Mouse (Mus musculus): ENCODE data around the gene Tbcd. TPM values are rescaled to one million over a fixed set of nuclear protein-coding genes. Genes with fewer than 3 reads are reported as not detected.
"Not testable (repeated sequence)": the region's sequence is repeated elsewhere in the genome, so short reads cannot be mapped to it uniquely, and the experiment has no call there.

The Tbcd gene
- polyA plus RNA-seq, 1 experiment from 2014 or later: 35.1 TPM

DNA sequence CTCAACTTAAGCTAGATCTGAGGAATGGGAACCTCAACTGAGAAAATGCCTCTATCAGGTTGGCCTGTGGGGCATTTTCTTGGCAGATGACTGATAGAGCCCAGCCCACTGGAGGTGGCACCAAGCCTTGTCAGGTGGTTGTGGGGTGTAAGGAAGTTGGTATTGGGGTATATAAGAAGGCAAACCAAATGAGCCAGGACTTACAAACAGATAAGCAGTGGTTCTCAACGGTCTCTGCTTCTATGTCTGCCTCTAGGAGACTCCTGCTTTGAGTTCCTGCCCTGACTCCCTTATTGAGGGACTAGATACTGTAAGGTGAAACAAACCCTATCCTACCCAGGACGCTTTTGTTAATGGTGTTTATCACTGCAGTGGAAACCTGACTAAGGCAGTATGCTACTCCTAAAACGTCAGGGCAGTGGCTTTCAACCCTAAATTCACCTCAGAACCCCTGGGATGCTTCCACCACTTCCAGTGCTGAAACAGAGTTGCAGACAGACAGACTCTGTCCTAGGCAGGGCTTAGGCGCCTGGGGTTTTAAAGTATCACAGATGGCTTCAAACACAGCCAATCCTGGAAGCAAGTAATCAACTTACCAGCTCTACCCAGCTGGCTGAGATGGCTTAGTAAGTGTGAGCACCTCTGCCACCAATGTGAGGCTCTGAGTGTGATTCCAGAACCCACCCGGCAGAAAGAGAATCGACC is 204.2 kb downstream of the Tbcd start:
- H3K36me3 ChIP-seq (ENCODE audit: control insufficient read depth, insufficient read depth, low read length): no peaks in the 10 kb centered on the region

DNA sequence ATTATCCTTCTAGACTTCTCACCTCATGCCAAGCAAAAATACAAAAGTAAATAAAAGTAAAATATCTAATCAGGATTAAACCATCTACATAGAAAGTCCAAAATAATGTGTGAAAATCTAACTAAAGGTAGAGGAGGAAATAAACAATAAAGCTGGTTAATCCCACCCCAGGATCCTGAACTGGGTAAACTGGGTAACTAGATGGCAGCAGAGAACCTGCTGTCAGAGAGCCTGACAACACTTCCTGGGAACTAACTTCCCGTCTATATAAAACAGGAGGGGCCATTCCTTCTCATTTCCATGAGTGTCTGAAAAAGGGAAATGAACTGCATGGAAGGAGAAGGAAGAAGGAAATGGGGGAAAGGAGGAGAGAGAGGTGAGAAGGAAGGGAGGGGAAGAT is 206.4 kb downstream of the Tbcd start:
- no peaks in the 10 kb centered on the region for H3K9me3 ChIP-seq (ENCODE audit: control insufficient read depth, low read length)
- no peak for ATAC-seq (ENCODE audit: low FRiP score, low TSS enrichment)
- no peak overlapping the region for H3K4me3 ChIP-seq (ENCODE audit: low read length)
- H3K9ac ChIP-seq (ENCODE audit: low read depth, low read length): no peak overlapping the region
- H3K27ac ChIP-seq (ENCODE audit: low read depth, low read length): no peak overlapping the region
- no peaks in the 10 kb centered on the region for H3K27me3 ChIP-seq (ENCODE audit: control insufficient read depth, insufficient read depth, low read length)
- WGBS: 32% methylated on average over 1 of the region's 1 CpGs
- peaks cover 5% of the 10 kb centered on the region; the same call in 1 of the 2 replicates for H3K36me3 ChIP-seq (ENCODE audit: control insufficient read depth, insufficient read depth, low read length)
- H3K4me1 ChIP-seq (ENCODE audit: control insufficient read depth, insufficient read depth, low read length): no peaks in the 10 kb centered on the region
- no peak overlapping the region for H3K4me2 ChIP-seq (replicated peaks; ENCODE audit: low read depth, low read length)

More for the DNA sequence above, 204.2 kb downstream of the Tbcd start:
- 82% methylated on average over 6 of the region's 6 CpGs for whole genome bisulfite sequencing
- Histone ChIP-seq H3K4me1 (ENCODE audit: control insufficient read depth, insufficient read depth, low read length) (no peaks in the 10 kb centered on the region), H3K27ac (ENCODE audit: low read depth, low read length) (no peak overlapping the region), H3K4me2 (replicated peaks; ENCODE audit: low read depth, low read length) (no peak overlapping the region), H3K4me3 (ENCODE audit: low read length) (no peak overlapping the region), H3K9ac (ENCODE audit: low read depth, low read length) (no peak overlapping the region), H3K9me3 (ENCODE audit: control insufficient read depth, low read length) (no peaks in the 10 kb centered on the region), H3K27me3 (ENCODE audit: control insufficient read depth, insufficient read depth, low read length) (no peaks in the 10 kb centered on the region)
- no peak for ATAC-seq (ENCODE audit: low FRiP score, low TSS enrichment)

DNA sequence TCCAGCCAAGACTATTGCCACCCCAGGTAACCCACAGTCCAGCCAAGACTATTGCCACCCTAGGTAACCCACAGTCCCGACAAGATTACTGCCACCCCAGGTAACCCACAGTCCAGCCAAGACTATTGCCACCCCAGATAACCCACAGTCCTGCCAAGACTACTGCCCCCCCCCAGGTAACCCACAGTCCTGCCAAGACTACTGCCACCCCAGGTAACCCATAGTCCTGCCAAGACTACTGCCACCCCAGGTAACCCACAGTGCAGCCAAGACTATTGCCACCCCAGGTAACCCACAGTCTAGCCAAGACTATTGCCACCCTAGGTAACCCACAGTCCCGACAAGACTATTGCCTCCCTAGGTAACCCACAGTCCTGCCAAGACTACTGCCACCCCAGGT is 208.9 kb downstream of the Tbcd start:
- WGBS: 89% methylated on average over 2 of the region's 2 CpGs
- not testable (repeated sequence) for H3K27me3 ChIP-seq (ENCODE audit: control insufficient read depth, insufficient read depth, low read length); H3K4me3 ChIP-seq (ENCODE audit: low read length); ATAC-seq (ENCODE audit: low FRiP score, low TSS enrichment); H3K9me3 ChIP-seq (ENCODE audit: control insufficient read depth, low read length); H3K4me2 ChIP-seq (replicated peaks; ENCODE audit: low read depth, low read length); H3K27ac ChIP-seq (ENCODE audit: low read depth, low read length); H3K36me3 ChIP-seq (ENCODE audit: control insufficient read depth, insufficient read depth, low read length); H3K9ac ChIP-seq (ENCODE audit: low read depth, low read length); H3K4me1 ChIP-seq (ENCODE audit: control insufficient read depth, insufficient read depth, low read length)

DNA sequence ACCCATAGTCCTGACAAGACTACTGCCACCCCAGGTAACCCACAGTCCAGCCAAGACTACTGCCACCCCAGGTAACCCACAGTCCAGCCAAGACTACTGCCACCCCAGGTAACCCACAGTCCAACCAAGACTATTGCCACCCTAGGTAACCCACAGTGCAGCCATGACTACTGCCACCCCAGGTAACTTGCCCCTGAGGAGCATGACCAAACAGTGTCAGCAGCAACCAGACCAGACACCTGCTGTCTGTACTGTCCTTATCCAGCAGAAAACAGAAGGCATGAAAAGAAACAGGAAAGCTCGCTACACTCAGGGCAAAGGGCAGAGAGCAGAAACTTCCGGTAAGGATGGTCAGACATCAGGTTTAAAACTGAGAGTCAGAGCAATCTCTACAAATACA is 209.4 kb downstream of the Tbcd start:
- Histone ChIP-seq H3K9ac (ENCODE audit: low read depth, low read length) (no peak overlapping the region), H3K27me3 (ENCODE audit: control insufficient read depth, insufficient read depth, low read length) (no peaks in the 10 kb centered on the region), H3K27ac (ENCODE audit: low read depth, low read length) (no peak overlapping the region), H3K36me3 (ENCODE audit: control insufficient read depth, insufficient read depth, low read length) (peaks cover 5% of the 10 kb centered on the region; the same call in 1 of the 2 replicates), H3K4me2 (replicated peaks; ENCODE audit: low read depth, low read length) (no peak overlapping the region), H3K9me3 (ENCODE audit: control insufficient read depth, low read length) (no peaks in the 10 kb centered on the region), H3K4me3 (ENCODE audit: low read length) (no peak overlapping the region), H3K4me1 (ENCODE audit: control insufficient read depth, insufficient read depth, low read length) (no peaks in the 10 kb centered on the region)
- no peak for ATAC-seq (ENCODE audit: low FRiP score, low TSS enrichment)
- WGBS: 79% methylated on average over 2 of the region's 2 CpGs

Other genes with a start within 250 kb of the Tbcd start
- 10.1 and 10.3 TPM in 2 replicates for gene Hexdc, start 247.5 kb upstream of the Tbcd start, polyA plus RNA-seq (2014; fragmentation: Nextera tagmentation; extraction: Ambion mirVana)
- 28.5 and 31.3 TPM in 2 replicates for gene Ogfod3, start 247.2 kb upstream of the Tbcd start, polyA plus RNA-seq (2014; fragmentation: Nextera tagmentation; extraction: Ambion mirVana)
- gene Cybc1, start 222.6 kb upstream of the Tbcd start, polyA plus RNA-seq (2014; fragmentation: Nextera tagmentation; extraction: Ambion mirVana): 24.5 and 33.0 TPM in 2 replicates
- 27.5 and 53.1 TPM in 2 replicates for gene Narf, start 214.7 kb upstream of the Tbcd start, polyA plus RNA-seq (2014; fragmentation: Nextera tagmentation; extraction: Ambion mirVana)
- 10.5 and 10.8 TPM in 2 replicates for gene Foxk2, start 192.0 kb upstream of the Tbcd start, polyA plus RNA-seq (2014; fragmentation: Nextera tagmentation; extraction: Ambion mirVana)
- 84.5 and 101 TPM in 2 replicates for gene Wdr45b, start 97.5 kb upstream of the Tbcd start, polyA plus RNA-seq (2014; fragmentation: Nextera tagmentation; extraction: Ambion mirVana)
- 3.2 and 4.3 TPM in 2 replicates for gene Rab40b, start 63.7 kb upstream of the Tbcd start, polyA plus RNA-seq (2014; fragmentation: Nextera tagmentation; extraction: Ambion mirVana)
- 6.3 and 7.4 TPM in 2 replicates for gene Fn3krp, start 30.5 kb upstream of the Tbcd start, polyA plus RNA-seq (2014; fragmentation: Nextera tagmentation; extraction: Ambion mirVana)
- 0.81 and 1.4 TPM in 2 replicates for gene Fn3k, start 17.0 kb upstream of the Tbcd start, polyA plus RNA-seq (2014; fragmentation: Nextera tagmentation; extraction: Ambion mirVana)
- gene Zfp750, start 67.4 kb downstream of the Tbcd start, polyA plus RNA-seq (2014; fragmentation: Nextera tagmentation; extraction: Ambion mirVana): 0.40 and 0.47 TPM in 2 replicates
- gene B3gntl1, start 221.2 kb downstream of the Tbcd start, polyA plus RNA-seq (2014; fragmentation: Nextera tagmentation; extraction: Ambion mirVana): 5.6 and 7.6 TPM in 2 replicates
- gene Metrnl, start 249.6 kb downstream of the Tbcd start, polyA plus RNA-seq (2014; fragmentation: Nextera tagmentation; extraction: Ambion mirVana): 15.6 and 18.3 TPM in 2 replicates

Data from kidney, embryonic 14.5 days (tissue).